Mouse (Mus musculus) lung, embryonic 15.5 days (tissue): Measurements from ENCODE around the gene Prss43. TPM values are rescaled to one million over a fixed set of nuclear protein-coding genes. Genes with fewer than 3 reads are reported as not detected.

Experiments
- ATAC-seq: fragments of 200-750 bp; cut with Nextera tagmentation; 2 replicates; pipeline ENCODE4 v1.8.0; 2017; ENCODE audit warnings: moderate number of reproducible peaks, borderline replicate concordance; ENCODE audit not compliant: low FRiP score, low TSS enrichment; ENCODE audit errors: extremely low read depth
- H3K27ac ChIP-seq: fragments of 300-500 bp; sonication (generic); 2 replicates; pipeline ENCODE4 v1.5.1; 2015; ENCODE audit warnings: moderate library complexity, mild to moderate bottlenecking, inconsistent platforms
- H3K27me3 ChIP-seq: fragments of 300-500 bp; sonication (generic); 2 replicates; pipeline ENCODE4 v1.6.1; 2015; ENCODE audit warnings: inconsistent platforms
- H3K36me3 ChIP-seq: fragments of 300-500 bp; sonication (generic); 2 replicates; pipeline ENCODE4 v1.6.1; 2015; ENCODE audit warnings: inconsistent platforms
- H3K4me1 ChIP-seq: fragments of 300-500 bp; sonication (generic); 2 replicates; pipeline ENCODE4 v1.6.1; 2015; ENCODE audit warnings: inconsistent platforms
- H3K4me2 ChIP-seq: fragments of 300-500 bp; sonication (generic); 2 replicates; pipeline ENCODE4 v1.6.1; 2015; ENCODE audit warnings: inconsistent platforms, mild to moderate bottlenecking, moderate library complexity
- H3K4me3 ChIP-seq: fragments of 300-500 bp; sonication (generic); 2 replicates; pipeline ENCODE4 v1.5.1; 2015; ENCODE audit warnings: mild to moderate bottlenecking, inconsistent platforms
- H3K9ac ChIP-seq: fragments of 300-500 bp; sonication (generic); 2 replicates; pipeline ENCODE4 v1.6.1; 2015; ENCODE audit warnings: inconsistent platforms
- H3K9me3 ChIP-seq: fragments of 300-500 bp; sonication (generic); 2 replicates; pipeline ENCODE4 v1.6.1; 2016; ENCODE audit warnings: inconsistent platforms
- WGBS: fragments of 180-500 bp; shearing (Covaris S2); methylation state at CpG from one replicate; pipeline ENCODE4 v1.1.7; 2015; 5-methylcytosine and 5-hydroxymethylcytosine counted together
- polyA plus RNA-seq: library from polyadenylated mRNA; unstranded; fragments of >200 nt; fragmentation: Nextera tagmentation; extraction: Ambion mirVana; gene quantifications from 2 replicates; pipeline ENCODE4 v1.2.1, GENCODE M21; 2015

Gene Prss43
- polyA plus RNA-seq, result not detected in 2 replicates

DNA sequence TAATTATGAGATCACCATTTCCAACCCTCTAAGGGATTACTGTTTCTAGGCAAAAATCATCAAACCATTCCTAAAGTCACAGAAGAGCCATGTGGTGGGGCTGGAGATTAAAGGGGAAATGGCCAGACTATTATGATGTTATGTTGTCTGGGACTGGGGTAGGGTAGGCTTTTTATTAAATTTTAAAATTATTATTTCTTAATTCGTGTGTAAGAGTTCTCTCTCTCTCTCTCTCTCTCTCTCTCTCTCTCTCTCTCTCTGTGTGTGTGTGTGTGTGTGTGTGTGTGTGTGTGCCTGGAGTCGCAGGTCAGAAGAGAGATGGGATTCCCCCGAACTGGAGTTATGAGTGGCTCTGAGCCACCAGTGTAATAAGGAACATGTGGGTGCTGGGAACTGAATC, at the start of gene Prss43:
Gene Prss43, plus strand, starts transcription at position 301 of the 400 bp plus-strand sequence.
- Histone ChIP-seq H3K9me3 (no peaks in the 10 kb centered on the region), H3K27ac (no peak within 1 kb of the TSS), H3K9ac (no peak within 1 kb of the TSS), H3K4me1 (no peaks in the 10 kb centered on the region), H3K4me3 (no peak within 1 kb of the TSS), H3K4me2 (no peak within 1 kb of the TSS), H3K27me3 (no peaks in the 10 kb centered on the region), H3K36me3 (no peaks in the 10 kb centered on the region)
- ATAC-seq, result no peak
- 77% methylated on average over 3 of the region's 3 CpGs for WGBS

DNA sequence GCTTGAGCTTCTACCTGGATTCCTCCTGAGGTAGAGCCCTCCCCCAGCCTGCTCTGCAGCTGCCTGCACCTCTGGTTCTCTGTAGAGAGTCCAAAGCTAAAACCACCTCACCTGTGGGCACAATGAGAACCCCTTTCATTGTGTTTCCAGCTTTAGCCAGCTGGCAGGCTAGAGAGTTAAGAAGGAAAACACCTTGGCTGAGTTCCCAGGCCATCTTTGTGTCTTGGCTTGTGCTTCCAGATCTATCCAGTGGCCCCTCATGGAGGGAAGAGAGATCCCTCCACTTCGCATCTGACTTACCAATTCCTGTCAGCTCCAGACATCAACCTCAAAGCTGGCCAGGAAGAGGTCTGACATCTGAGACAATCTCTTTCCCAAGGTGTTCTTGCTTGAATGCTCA, 48.4 kb upstream of the Prss43 start:
- ATAC-seq, result no peak
- no peak overlapping the region; the same call in 1 of the 2 replicates for H3K27ac ChIP-seq
- H3K4me2 ChIP-seq, result no peak overlapping the region
- 0 out of 2 replicates have a peak, but pooled peaks cover 4% of the 10 kb centered on the region for H3K27me3 ChIP-seq
- no peak overlapping the region for H3K9ac ChIP-seq
- peaks cover 59% of the 10 kb centered on the region for H3K4me1 ChIP-seq
- no peaks in the 10 kb centered on the region for H3K36me3 ChIP-seq
- whole genome bisulfite sequencing, result 48% methylated on average over 1 of the region's 1 CpGs
- no peaks in the 10 kb centered on the region for H3K9me3 ChIP-seq
- no peak overlapping the region for H3K4me3 ChIP-seq

DNA sequence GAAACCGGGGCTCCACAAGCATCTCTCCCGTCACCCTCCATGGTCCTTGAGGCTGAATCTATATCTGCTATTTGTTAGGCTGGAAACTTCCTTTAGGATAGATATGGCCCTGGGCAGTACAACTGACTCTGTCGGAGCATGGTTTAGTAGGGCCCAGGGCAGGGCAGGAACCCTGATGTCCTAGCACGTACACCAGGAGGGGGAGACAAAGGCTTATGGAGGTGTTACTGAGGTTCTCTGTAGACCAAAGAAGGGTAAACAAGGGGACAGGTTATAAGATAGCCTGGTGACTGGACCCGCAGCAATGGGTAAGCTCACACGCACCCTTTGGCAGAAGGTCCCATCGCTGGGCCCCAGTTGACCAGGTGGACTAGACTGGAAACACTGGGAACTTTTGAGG, 47.9 kb upstream of the Prss43 start:
- ATAC-seq, result no peak
- Histone ChIP-seq H3K27ac (peak overlapping the region; percentile 33; the same call in 1 of the 2 replicates), H3K36me3 (no peaks in the 10 kb centered on the region), H3K27me3 (0 out of 2 replicates have a peak, but pooled peaks cover 4% of the 10 kb centered on the region), H3K9me3 (no peaks in the 10 kb centered on the region), H3K4me3 (no peak overlapping the region), H3K9ac (no peak overlapping the region), H3K4me1 (peaks cover 59% of the 10 kb centered on the region), H3K4me2 (no peak overlapping the region)
- 73% methylated on average over 7 of the region's 7 CpGs for WGBS

DNA sequence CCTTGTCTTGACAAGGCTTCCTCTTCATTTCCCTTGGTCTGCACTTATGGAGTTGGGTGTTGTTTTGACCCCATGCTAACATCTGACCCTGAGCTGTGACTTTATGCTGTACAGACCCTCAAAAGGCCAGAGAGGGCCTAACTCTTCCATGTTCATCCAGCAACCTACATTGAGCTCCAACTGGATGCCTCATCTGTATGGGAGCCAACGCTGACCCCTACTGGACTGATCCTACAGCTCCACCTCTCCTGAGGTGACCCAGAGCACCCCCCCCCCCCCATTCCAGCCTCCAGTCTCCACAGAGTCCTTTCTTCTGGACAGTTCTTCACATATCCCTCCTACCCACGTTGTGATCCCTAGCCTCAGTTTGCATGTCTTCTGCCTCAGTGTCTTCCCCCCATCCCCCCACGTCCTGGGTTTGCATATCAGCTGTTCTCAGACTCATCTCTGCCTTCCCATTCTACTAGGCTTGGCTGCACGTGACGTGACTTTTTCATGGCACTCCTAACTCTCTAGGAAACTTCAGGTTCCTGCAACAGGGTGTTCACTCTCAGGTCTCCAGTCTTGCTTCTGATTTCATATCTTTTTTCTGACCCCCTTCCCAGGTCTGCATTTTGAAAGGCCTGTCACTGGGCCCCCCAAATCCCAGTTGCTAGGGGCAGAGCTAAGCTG, 47.1 kb upstream of the Prss43 start:
- ATAC-seq, result no peak
- WGBS, result 53% methylated on average over 5 of the region's 5 CpGs
- Histone ChIP-seq H3K4me1 (peaks cover 57% of the 10 kb centered on the region), H3K9me3 (no peaks in the 10 kb centered on the region), H3K4me2 (no peak overlapping the region), H3K36me3 (no peaks in the 10 kb centered on the region), H3K4me3 (no peak overlapping the region), H3K9ac (no peak overlapping the region), H3K27ac (peak overlapping the region; percentile 33; the same call in 1 of the 2 replicates), H3K27me3 (0 out of 2 replicates have a peak, but pooled peaks cover 4% of the 10 kb centered on the region)

DNA sequence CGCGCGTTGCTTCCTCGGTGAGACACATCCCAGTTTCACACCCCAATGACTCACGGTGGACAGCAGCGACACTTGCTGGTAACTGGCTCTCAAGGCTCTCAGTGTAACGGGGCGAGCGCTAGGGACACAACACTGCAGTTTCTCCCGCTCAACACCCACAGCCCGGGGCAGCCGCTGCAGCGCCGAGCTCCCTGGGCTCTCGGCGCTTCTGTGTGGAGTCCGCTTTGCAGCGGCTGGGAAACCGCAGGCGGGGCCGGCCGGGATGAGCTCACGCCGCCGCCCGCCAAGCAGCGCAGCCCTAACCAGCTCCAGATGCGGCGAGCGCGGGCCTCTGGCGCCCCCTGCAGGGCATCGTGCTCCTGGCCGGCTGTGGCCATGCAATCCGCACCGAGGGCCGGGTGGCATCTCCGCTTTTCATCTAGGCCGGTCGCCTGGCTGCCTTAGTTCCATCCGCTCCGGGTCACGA, 45.2 kb upstream of the Prss43 start:
- under 1% methylated on average over 43 of the region's 43 CpGs for WGBS
- no peaks in the 10 kb centered on the region for H3K9me3 ChIP-seq

DNA sequence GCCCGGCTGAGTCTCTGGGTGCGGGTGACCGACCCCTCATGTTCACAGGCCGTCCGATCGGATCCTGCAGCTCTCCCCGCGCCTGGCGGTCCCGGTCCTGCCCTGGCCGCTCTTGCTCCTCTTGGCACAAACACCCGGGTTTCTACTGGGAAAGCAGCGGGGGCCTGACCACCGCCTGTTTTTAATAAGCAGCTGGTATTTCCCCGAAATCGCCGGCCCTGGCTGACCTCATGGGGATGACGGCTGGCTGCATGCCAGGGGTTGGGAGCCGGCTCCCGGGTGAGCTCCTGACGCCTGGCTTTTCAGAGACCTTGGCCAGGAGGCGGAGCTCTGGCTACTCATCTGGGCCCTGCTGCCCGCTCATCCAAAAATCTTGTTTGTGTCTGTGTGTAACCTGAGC, 44.8 kb upstream of the Prss43 start:
- H3K9me3 ChIP-seq, result no peaks in the 10 kb centered on the region
- peak; percentile 77 for ATAC-seq
- no peaks in the 10 kb centered on the region for H3K36me3 ChIP-seq
- 0 out of 2 replicates have a peak, but pooled peaks cover 4% of the 10 kb centered on the region for H3K27me3 ChIP-seq
- H3K4me3 ChIP-seq, result peak overlapping the region; percentile 47
- WGBS, result under 1% methylated on average over 23 of the region's 23 CpGs
- H3K4me1 ChIP-seq, result peaks cover 47% of the 10 kb centered on the region
- peak overlapping the region; percentile 53 for H3K9ac ChIP-seq
- H3K27ac ChIP-seq, result peak overlapping the region; percentile 67
- H3K4me2 ChIP-seq, result peak overlapping the region; percentile 88

More for the DNA sequence above, 45.2 kb upstream of the Prss43 start:
- Histone ChIP-seq H3K27me3 (0 out of 2 replicates have a peak, but pooled peaks cover 4% of the 10 kb centered on the region), H3K4me3 (peak overlapping the region; percentile 47), H3K36me3 (no peaks in the 10 kb centered on the region), H3K4me2 (peak overlapping the region; percentile 88), H3K4me1 (peaks cover 47% of the 10 kb centered on the region), H3K27ac (peak overlapping the region; percentile 67), H3K9ac (peak overlapping the region; percentile 53)
- ATAC-seq, result peak; percentile 92

DNA sequence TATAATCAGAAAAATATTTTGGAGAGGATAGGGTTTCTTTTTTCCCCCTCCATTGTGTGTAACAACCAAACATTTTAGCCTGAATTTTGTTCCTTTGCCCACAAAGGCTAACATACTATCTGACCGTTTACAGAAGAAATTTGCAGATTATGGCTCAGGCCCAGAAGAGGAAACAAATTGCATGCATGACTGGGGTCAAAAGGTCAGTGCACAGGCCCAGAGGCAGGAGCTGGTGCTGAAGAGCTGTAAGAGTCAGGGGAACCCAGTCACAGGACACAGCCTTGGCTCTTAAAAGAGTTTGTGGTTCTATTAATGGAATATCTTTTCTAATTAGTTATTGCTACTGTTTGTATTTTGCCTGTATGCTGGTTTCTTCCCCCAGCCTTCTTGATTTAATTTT, 42.9 kb upstream of the Prss43 start:
- no peak overlapping the region for H3K27ac ChIP-seq
- 4% methylated on average over 1 of the region's 1 CpGs for WGBS
- ATAC-seq, result no peak
- no peak overlapping the region for H3K4me3 ChIP-seq
- peaks cover 29% of the 10 kb centered on the region for H3K4me1 ChIP-seq
- no peak overlapping the region for H3K4me2 ChIP-seq
- 0 out of 2 replicates have a peak, but pooled peaks cover 4% of the 10 kb centered on the region for H3K27me3 ChIP-seq
- no peak overlapping the region for H3K9ac ChIP-seq
- no peaks in the 10 kb centered on the region for H3K9me3 ChIP-seq
- no peaks in the 10 kb centered on the region for H3K36me3 ChIP-seq

DNA sequence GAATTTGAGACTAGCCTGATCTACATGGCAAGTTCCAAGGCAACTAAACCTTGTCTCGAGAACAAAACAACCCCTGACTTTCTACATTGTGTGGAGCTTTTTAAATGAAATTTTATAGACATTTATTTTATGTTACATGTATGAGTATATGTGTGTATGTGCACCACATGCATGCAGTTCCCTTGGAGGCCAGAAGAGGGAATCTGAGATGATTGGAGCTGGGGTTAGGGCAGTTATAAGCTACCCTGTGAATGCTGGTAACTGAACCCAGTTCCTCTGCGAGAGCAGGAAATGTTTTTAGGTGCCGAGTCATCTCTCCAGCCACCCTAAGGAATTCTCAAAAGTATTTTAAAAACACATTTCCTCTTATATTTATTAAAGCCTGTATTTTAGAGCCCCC, 38.3 kb upstream of the Prss43 start:
- no peaks in the 10 kb centered on the region for H3K36me3 ChIP-seq

DNA sequence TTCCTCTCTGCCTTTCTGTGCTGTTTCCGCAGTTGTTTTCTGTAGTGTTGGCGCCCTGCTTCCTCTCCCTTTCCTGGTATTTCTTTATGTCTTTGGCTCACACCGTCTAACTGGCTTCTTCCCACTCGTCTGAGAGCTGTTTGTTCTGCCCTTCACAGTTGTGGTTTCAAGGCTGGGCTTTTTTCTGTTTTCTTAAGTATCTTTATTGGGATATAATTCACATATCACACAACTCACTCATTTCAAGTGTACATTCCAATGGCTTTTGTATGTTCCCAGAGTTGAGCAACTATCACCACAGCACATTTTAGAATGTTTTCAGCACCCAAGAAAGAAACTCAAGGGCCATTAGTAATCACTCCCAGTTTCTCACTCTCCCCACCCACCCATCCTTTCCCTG, 36.0 kb upstream of the Prss43 start:
- Histone ChIP-seq H3K4me1 (no peaks in the 10 kb centered on the region), H3K9me3 (no peaks in the 10 kb centered on the region), H3K27ac (no peak overlapping the region), H3K27me3 (no peaks in the 10 kb centered on the region), H3K9ac (no peak overlapping the region), H3K4me2 (no peak overlapping the region), H3K36me3 (no peaks in the 10 kb centered on the region), H3K4me3 (no peak overlapping the region)
- no peak for ATAC-seq
- 49% methylated on average over 4 of the region's 4 CpGs for WGBS

More for the DNA sequence above, 38.3 kb upstream of the Prss43 start:
- Histone ChIP-seq H3K27me3 (no peaks in the 10 kb centered on the region), H3K4me2 (no peak overlapping the region), H3K4me1 (0 out of 2 replicates have a peak, but pooled peaks cover 2% of the 10 kb centered on the region), H3K9ac (no peak overlapping the region), H3K4me3 (no peak overlapping the region), H3K27ac (no peak overlapping the region), H3K9me3 (no peaks in the 10 kb centered on the region)
- no peak for ATAC-seq
- WGBS, result 86% methylated on average over 3 of the region's 3 CpGs

DNA sequence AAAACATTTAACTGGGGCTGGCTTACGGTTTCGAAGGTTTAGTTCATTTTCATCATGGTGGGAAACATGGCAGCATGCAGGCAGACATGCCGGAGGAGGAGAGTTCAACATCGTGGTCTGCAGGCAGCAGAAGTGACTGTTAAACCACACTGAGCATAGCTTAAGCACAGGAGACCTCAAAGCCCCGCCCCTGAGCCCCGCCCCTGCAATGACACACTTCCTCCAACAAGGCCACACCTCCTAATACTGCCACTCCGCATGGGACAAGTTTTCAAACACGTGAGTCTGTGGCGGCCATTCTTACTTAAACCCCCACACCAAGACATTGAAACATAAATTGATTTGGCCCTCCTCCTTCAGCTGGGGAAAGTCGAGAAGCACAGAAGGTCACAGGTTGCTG, 29.5 kb upstream of the Prss43 start:
- H3K27me3 ChIP-seq, result no peaks in the 10 kb centered on the region
- H3K9me3 ChIP-seq, result no peaks in the 10 kb centered on the region
- no peak overlapping the region for H3K4me3 ChIP-seq
- H3K4me1 ChIP-seq, result no peaks in the 10 kb centered on the region
- no peak overlapping the region for H3K9ac ChIP-seq
- no peak overlapping the region for H3K27ac ChIP-seq
- no peak overlapping the region for H3K4me2 ChIP-seq
- no peak for ATAC-seq
- 78% methylated on average over 10 of the region's 10 CpGs for WGBS
- no peaks in the 10 kb centered on the region for H3K36me3 ChIP-seq

DNA sequence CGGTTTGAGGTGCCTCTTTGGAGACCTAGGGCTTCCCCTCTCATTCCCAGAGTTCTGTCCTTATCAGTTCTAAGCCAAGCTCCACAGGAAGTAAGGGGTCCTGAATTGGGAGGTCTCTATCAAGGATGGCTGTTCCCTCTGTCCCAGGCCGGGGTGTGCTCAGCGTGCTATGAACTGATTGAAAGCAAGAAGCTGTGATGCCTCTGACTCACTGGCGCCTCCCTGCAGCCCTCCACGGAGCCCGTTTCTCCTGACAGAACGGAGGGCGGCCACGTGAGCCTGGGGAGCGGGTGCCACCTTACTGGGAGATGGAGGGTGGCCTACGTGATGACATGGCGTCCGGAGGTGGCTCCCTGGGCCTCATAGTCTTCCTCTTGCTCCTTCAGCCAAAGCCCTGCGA, 28.6 kb upstream of the Prss43 start, which contains the start of gene Prss42:
Gene Prss42, plus strand, starts transcription at position 301 of the 400 bp plus-strand sequence.
- no peak within 1 kb of the TSS for H3K9ac ChIP-seq
- H3K27me3 ChIP-seq, result no peaks in the 10 kb centered on the region
- H3K4me3 ChIP-seq, result no peak within 1 kb of the TSS
- no peak within 1 kb of the TSS for H3K4me2 ChIP-seq
- H3K4me1 ChIP-seq, result no peaks in the 10 kb centered on the region
- ATAC-seq, result no peak
- 89% methylated on average over 14 of the region's 14 CpGs for WGBS
- H3K36me3 ChIP-seq, result no peaks in the 10 kb centered on the region
- H3K27ac ChIP-seq, result no peak within 1 kb of the TSS
- H3K9me3 ChIP-seq, result no peaks in the 10 kb centered on the region

DNA sequence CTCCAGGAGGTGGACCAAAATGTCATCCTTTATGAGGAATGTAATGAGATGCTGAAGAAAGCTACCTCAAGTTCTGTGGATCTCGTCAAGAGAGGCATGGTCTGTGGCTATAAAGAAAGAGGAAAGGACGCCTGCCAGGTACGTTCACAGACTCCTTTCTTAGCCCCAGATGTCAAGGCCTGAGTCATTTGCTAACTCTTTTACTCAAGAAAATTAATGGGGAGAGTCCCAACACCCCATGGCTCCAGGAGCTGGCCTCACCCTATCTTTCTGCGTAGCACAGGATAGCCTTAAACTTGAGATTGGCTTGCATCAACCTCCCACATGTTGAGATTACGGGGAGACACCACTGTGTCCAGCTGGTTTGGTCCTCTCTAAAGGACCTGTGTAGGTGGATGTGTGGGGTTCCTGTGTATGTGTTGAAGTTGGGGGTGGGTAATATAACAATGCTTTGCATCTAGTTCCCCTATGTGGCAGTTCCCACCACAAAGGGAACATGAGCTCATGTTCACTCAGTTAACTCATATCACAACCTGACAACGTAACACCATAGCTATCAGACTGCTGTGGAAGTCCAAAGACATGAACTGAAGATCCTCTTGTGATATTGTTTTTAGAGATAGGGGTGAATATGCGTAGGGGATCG, 25.5 kb upstream of the Prss43 start:
- Histone ChIP-seq H3K36me3 (no peaks in the 10 kb centered on the region), H3K27me3 (no peaks in the 10 kb centered on the region), H3K9me3 (no peaks in the 10 kb centered on the region), H3K9ac (no peak overlapping the region), H3K4me3 (no peak overlapping the region), H3K27ac (no peak overlapping the region), H3K4me2 (no peak overlapping the region), H3K4me1 (no peaks in the 10 kb centered on the region)
- no peak for ATAC-seq
- WGBS, result 81% methylated on average over 8 of the region's 8 CpGs
